Mouse (Mus musculus) midbrain, embryonic 14.5 days (tissue): Measurements from ENCODE around the gene Capn10. TPM values are rescaled to one million over a fixed set of nuclear protein-coding genes. Genes with fewer than 3 reads are reported as not detected.

Experiments used
- ATAC-seq: fragments of 200-750 bp; cut with Nextera tagmentation; 2 replicates; pipeline ENCODE4 v1.8.0; 2017; ENCODE audit warnings: moderate number of reproducible peaks, moderate library complexity; ENCODE audit not compliant: low FRiP score, low TSS enrichment
- DNase-seq: peaks from one replicate; pipeline ENCODE4 v3.0.0-alpha.2; 2015
- H3K27ac ChIP-seq: fragments of 300-500 bp; sonication (generic); replicated peaks from 2 replicates; pipeline ENCODE4 v1.5.1; 2014; ENCODE audit warnings: mild to moderate bottlenecking, low read depth, low read length, moderate library complexity
- H3K27me3 ChIP-seq: fragments of 300-500 bp; sonication (generic); 2 replicates; pipeline ENCODE4 v1.6.1; 2014; ENCODE audit warnings: low read length, control low read depth, mixed read lengths; ENCODE audit not compliant: control insufficient read depth, insufficient read depth
- H3K36me3 ChIP-seq: fragments of 300-500 bp; sonication (generic); 2 replicates; pipeline ENCODE4 v1.6.1; 2014; ENCODE audit warnings: low read length, control low read depth; ENCODE audit not compliant: control insufficient read depth, insufficient read depth
- H3K4me1 ChIP-seq: fragments of 300-500 bp; sonication (generic); 2 replicates; pipeline ENCODE4 v1.6.1; 2014; ENCODE audit warnings: mild to moderate bottlenecking, antibody characterized with exemption, low read length, control low read depth; ENCODE audit not compliant: control insufficient read depth, insufficient read depth
- H3K4me2 ChIP-seq: fragments of 300-500 bp; sonication (generic); 2 replicates; pipeline ENCODE4 v1.6.1; 2014; ENCODE audit warnings: mild to moderate bottlenecking, low read length, moderate library complexity
- H3K4me3 ChIP-seq: fragments of 300-500 bp; sonication (generic); replicated peaks from 2 replicates; pipeline ENCODE4 v1.5.1; 2014; ENCODE audit warnings: low read depth, low read length
- H3K9ac ChIP-seq: fragments of 300-500 bp; sonication (generic); replicated peaks from 2 replicates; pipeline ENCODE4 v1.6.1; 2014; ENCODE audit warnings: mild to moderate bottlenecking, low read length, moderate library complexity
- H3K9me3 ChIP-seq: fragments of 300-500 bp; sonication (generic); 2 replicates; pipeline ENCODE4 v1.6.1; 2016; ENCODE audit warnings: low read length, control low read depth, mixed read lengths; ENCODE audit not compliant: control insufficient read depth
- WGBS: fragments of 180-500 bp; shearing (Covaris S2); extraction: QIAGEN DNeasy Blood & Tissue Kit; methylation state at CpG from one replicate; pipeline ENCODE4 v1.1.7; 2014; 5-methylcytosine and 5-hydroxymethylcytosine counted together
- polyA plus RNA-seq: library from polyadenylated mRNA; unstranded; fragments of >200 nt; fragmentation: Nextera tagmentation; extraction: Ambion mirVana; gene quantifications from 2 replicates; pipeline ENCODE4 v1.2.1, GENCODE M21; 2014

The Capn10 gene
- polyA plus RNA-seq, 1 experiment from 2014 or later: 52.6 TPM

DNA sequence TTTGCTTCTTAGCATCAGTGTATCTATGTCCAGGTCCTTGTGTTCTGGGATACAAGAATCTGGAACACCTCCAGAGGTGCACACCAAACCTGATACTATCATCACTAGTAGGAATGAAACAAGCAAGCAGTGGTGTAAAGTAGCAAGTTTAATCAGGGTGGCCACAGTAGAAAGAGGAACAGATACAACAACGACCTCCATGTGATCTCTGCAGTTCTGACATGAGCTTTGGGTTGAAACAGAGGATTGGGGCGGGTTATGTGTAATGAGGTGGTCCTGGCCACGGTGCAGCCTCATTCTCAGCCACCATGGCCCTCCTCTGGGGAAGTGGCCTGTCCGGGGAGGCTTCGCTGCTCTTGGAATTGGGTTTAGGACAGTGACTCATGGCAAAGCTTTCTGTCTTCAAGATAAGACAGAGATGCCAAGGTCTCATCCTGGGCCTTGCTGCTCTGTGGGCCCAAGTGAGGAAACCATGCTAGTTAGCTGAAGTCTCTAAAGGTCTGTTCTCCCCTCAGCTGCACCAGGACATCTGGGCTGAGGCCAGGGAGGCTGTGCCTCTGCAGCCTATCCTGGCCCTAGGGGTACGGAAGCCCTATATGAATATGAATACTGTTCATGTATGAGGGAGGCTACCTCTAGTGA lies 58.2 kb downstream of the Capn10 start:
- Histone ChIP-seq H3K9me3 (no peaks in the 10 kb centered on the region), H3K36me3 (no peaks in the 10 kb centered on the region), H3K4me3 (no peak overlapping the region), H3K27ac (no peak overlapping the region), H3K4me2 (no peak overlapping the region), H3K27me3 (no peaks in the 10 kb centered on the region), H3K9ac (no peak overlapping the region), H3K4me1 (no peaks in the 10 kb centered on the region)
- DNase-seq (no peak), ATAC-seq (no peak)
- WGBS: 73% methylated on average over 6 of the region's 6 CpGs

DNA sequence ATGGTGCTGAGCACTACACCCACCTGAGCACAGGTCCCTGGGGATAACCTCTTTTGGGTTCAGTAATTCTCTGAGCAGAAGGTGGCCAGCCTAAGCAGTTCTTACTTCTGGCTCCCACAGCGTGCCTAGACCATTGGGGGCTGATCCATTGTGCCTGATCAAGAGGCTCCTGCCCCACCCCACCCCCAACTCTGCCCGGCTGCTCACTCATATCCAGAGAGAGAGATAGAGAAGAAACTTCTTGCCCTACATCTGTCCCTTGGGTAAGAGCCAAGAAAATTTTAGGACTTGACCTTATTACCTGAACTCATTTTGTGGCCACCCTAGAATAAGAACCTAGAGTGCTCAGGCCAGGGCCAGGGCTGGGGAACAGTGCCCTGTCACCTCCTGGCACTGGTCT lies 58.7 kb downstream of the Capn10 start:
- Histone ChIP-seq H3K27me3 (no peaks in the 10 kb centered on the region), H3K4me2 (no peak overlapping the region), H3K9ac (no peak overlapping the region), H3K9me3 (no peaks in the 10 kb centered on the region), H3K36me3 (no peaks in the 10 kb centered on the region), H3K4me3 (no peak overlapping the region), H3K4me1 (no peaks in the 10 kb centered on the region), H3K27ac (no peak overlapping the region)
- 60% methylated on average over 2 of the region's 2 CpGs for WGBS
- ATAC-seq: no peak
- DNase-seq: no peak

Other genes starting within 250 kb of the Capn10 start
- gene Gpc1, start 102.7 kb upstream of the Capn10 start, polyA plus RNA-seq: 64.8 and 65.7 TPM in 2 replicates
- 1.6 and 2.6 TPM in 2 replicates for gene Ankmy1, start 31.5 kb upstream of the Capn10 start, polyA plus RNA-seq
- 14.2 and 14.4 TPM in 2 replicates for gene Dusp28, start 27.4 kb upstream of the Capn10 start, polyA plus RNA-seq
- 26.8 and 34.9 TPM in 2 replicates for gene Rnpepl1, start 23.6 kb upstream of the Capn10 start, polyA plus RNA-seq
- 0.16 and 1.3 TPM in 2 replicates for gene Gpr35, start 16.5 kb downstream of the Capn10 start, polyA plus RNA-seq
- gene Aqp12, start 72.0 kb downstream of the Capn10 start, polyA plus RNA-seq: not detected in 2 replicates
- 228 and 350 TPM in 2 replicates for gene Kif1a, start 167.6 kb downstream of the Capn10 start, polyA plus RNA-seq
- not detected in 2 replicates for gene Agxt, start 200.9 kb downstream of the Capn10 start, polyA plus RNA-seq
- not detected in 2 replicates for gene 2310007B03Rik, start 226.6 kb downstream of the Capn10 start, polyA plus RNA-seq
- gene Crocc2, start 234.3 kb downstream of the Capn10 start, polyA plus RNA-seq: 0.05 and 0.09 TPM in 2 replicates